Mouse (Mus musculus) intestine, postnatal 0 days (tissue): Measurements from ENCODE around the gene AL607142.1. TPM values are rescaled to one million over a fixed set of nuclear protein-coding genes. Genes with fewer than 3 reads are reported as not detected.

Experiments used
- ATAC-seq: fragments of 200-750 bp; cut with Nextera tagmentation; 2 replicates; pipeline ENCODE4 v1.8.0; 2017; ENCODE audit warnings: mild to moderate bottlenecking, moderate TSS enrichment, moderate library complexity
- H3K27ac ChIP-seq: fragments of 300-500 bp; sonication (generic); 2 replicates; pipeline ENCODE4 v1.5.1; 2014; ENCODE audit warnings: mild to moderate bottlenecking, low read depth, low read length, moderate library complexity
- H3K27me3 ChIP-seq: fragments of 300-500 bp; sonication (generic); replicated peaks from 2 replicates; pipeline ENCODE4 v1.6.1; 2014; ENCODE audit warnings: low read length, mixed read lengths; ENCODE audit not compliant: control insufficient read depth, insufficient read depth
- H3K36me3 ChIP-seq: fragments of 300-500 bp; sonication (generic); 2 replicates; pipeline ENCODE4 v1.6.1; 2014; ENCODE audit warnings: mild to moderate bottlenecking, moderate library complexity; ENCODE audit not compliant: control insufficient read depth, insufficient read depth
- H3K4me1 ChIP-seq: fragments of 300-500 bp; sonication (generic); replicated peaks from 2 replicates; pipeline ENCODE4 v1.6.1; 2014; ENCODE audit warnings: antibody characterized with exemption, low read length, mixed read lengths; ENCODE audit not compliant: control insufficient read depth, insufficient read depth
- H3K4me2 ChIP-seq: fragments of 300-500 bp; sonication (generic); replicated peaks from 2 replicates; pipeline ENCODE4 v1.6.1; 2014; ENCODE audit warnings: low read depth, mild to moderate bottlenecking, moderate library complexity
- H3K4me3 ChIP-seq: fragments of 300-500 bp; sonication (generic); 2 replicates; pipeline ENCODE4 v1.5.1; 2014; ENCODE audit warnings: low read depth, low read length
- H3K9ac ChIP-seq: fragments of 300-500 bp; sonication (generic); 2 replicates; pipeline ENCODE4 v1.6.1; 2014; ENCODE audit warnings: mild to moderate bottlenecking, low read depth, low read length
- H3K9me3 ChIP-seq: fragments of 300-500 bp; sonication (generic); 2 replicates; pipeline ENCODE4 v1.6.1; 2016; ENCODE audit warnings: mixed run types; ENCODE audit not compliant: control insufficient read depth
- CTCF ChIP-seq: sonication (generic); IDR thresholded peaks from 2 replicates; pipeline ENCODE4 v1.5.1; 2016; ENCODE audit warnings: low read depth, mild to moderate bottlenecking, control low read depth, antibody characterized with exemption, moderate library complexity
- WGBS: fragments of 180-500 bp; shearing (Covaris S2); extraction: QIAGEN DNeasy Blood & Tissue Kit; methylation state at CpG from one replicate; pipeline ENCODE4 v1.1.7; 2014; 5-methylcytosine and 5-hydroxymethylcytosine counted together
- polyA plus RNA-seq: library from polyadenylated mRNA; unstranded; fragments of >200 nt; fragmentation: Nextera tagmentation; extraction: Ambion mirVana; gene quantifications from 2 replicates; pipeline ENCODE4 v1.2.1, GENCODE M21; 2015

The AL607142.1 gene
- polyA plus RNA-seq, 1 experiment from 2014 or later, result not detected

- H3K9ac ChIP-seq, result no peak overlapping the region
- 83% methylated on average over 11 of the region's 11 CpGs for WGBS
These were observed 11.5 kb upstream of the AL607142.1 start for GRCm38 (mm10) chr4:120053026-120054005.

GRCm38 (mm10) chr4:120054145-120054544 lies 10.7 kb upstream of the AL607142.1 start:
- 61% methylated on average over 9 of the region's 9 CpGs for WGBS
- Histone ChIP-seq H3K9ac (no peak overlapping the region), H3K27me3 (no peaks in the 10 kb centered on the region)

More at GRCm38 (mm10) chr4:120053026-120054005, 11.5 kb upstream of the AL607142.1 start:
- H3K27me3 ChIP-seq, result no peaks in the 10 kb centered on the region
- H3K4me3 ChIP-seq, result no peak overlapping the region
- H3K27ac ChIP-seq, result no peak overlapping the region
- H3K9me3 ChIP-seq, result no peaks in the 10 kb centered on the region
- ATAC-seq, result no peak
- H3K4me2 ChIP-seq, result no peak overlapping the region
- TF ChIP-seq CTCF, result no peak
- no peaks in the 10 kb centered on the region for H3K4me1 ChIP-seq
- no peaks in the 10 kb centered on the region for H3K36me3 ChIP-seq

GRCm38 (mm10) chr4:120056451-120056850 lies 8.3 kb upstream of the AL607142.1 start:
- ATAC-seq, result no peak
- TF ChIP-seq CTCF, result no peak
- WGBS, result 91% methylated on average over 9 of the region's 9 CpGs

More at GRCm38 (mm10) chr4:120054145-120054544, 10.7 kb upstream of the AL607142.1 start:
- Histone ChIP-seq H3K4me2 (no peak overlapping the region), H3K4me3 (no peak overlapping the region), H3K36me3 (no peaks in the 10 kb centered on the region), H3K4me1 (no peaks in the 10 kb centered on the region), H3K9me3 (no peaks in the 10 kb centered on the region), H3K27ac (no peak overlapping the region)
- no peak for ATAC-seq
- no peak for TF ChIP-seq CTCF

GRCm38 (mm10) chr4:120057529-120057928 lies 7.3 kb upstream of the AL607142.1 start:
- H3K9ac ChIP-seq, result no peak overlapping the region
- TF ChIP-seq CTCF, result 0 out of 2 replicates have a peak, but pooled peaks have one; percentile 15
- ATAC-seq, result no peak
- no peak overlapping the region for H3K4me3 ChIP-seq
- H3K36me3 ChIP-seq, result no peaks in the 10 kb centered on the region
- H3K9me3 ChIP-seq, result no peaks in the 10 kb centered on the region
- 75% methylated on average over 8 of the region's 8 CpGs for WGBS
- H3K27me3 ChIP-seq, result no peaks in the 10 kb centered on the region
- no peaks in the 10 kb centered on the region for H3K4me1 ChIP-seq
- no peak overlapping the region for H3K27ac ChIP-seq
- no peak overlapping the region for H3K4me2 ChIP-seq

More at GRCm38 (mm10) chr4:120056451-120056850, 8.3 kb upstream of the AL607142.1 start:
- H3K27ac ChIP-seq, result no peak overlapping the region
- H3K4me3 ChIP-seq, result no peak overlapping the region
- H3K27me3 ChIP-seq, result no peaks in the 10 kb centered on the region
- H3K9me3 ChIP-seq, result no peaks in the 10 kb centered on the region
- H3K9ac ChIP-seq, result no peak overlapping the region
- no peaks in the 10 kb centered on the region for H3K36me3 ChIP-seq
- no peaks in the 10 kb centered on the region for H3K4me1 ChIP-seq
- no peak overlapping the region for H3K4me2 ChIP-seq

- no peak overlapping the region for H3K4me3 ChIP-seq
- H3K9ac ChIP-seq, result no peak overlapping the region
- no peak for TF ChIP-seq CTCF
- ATAC-seq, result no peak
- no peaks in the 10 kb centered on the region for H3K36me3 ChIP-seq
- no peaks in the 10 kb centered on the region for H3K4me1 ChIP-seq
- no peaks in the 10 kb centered on the region for H3K27me3 ChIP-seq
- no peak overlapping the region for H3K27ac ChIP-seq
- H3K9me3 ChIP-seq, result no peaks in the 10 kb centered on the region
- 86% methylated on average over 3 of the region's 3 CpGs for WGBS
- no peak overlapping the region for H3K4me2 ChIP-seq
These were observed 6.6 kb upstream of the AL607142.1 start for GRCm38 (mm10) chr4:120058157-120058556.

- TF ChIP-seq CTCF, result no peak
- ATAC-seq, result no peak
- no peak overlapping the region for H3K4me2 ChIP-seq
- H3K9me3 ChIP-seq, result no peaks in the 10 kb centered on the region
- no peak overlapping the region for H3K9ac ChIP-seq
- no peak overlapping the region for H3K27ac ChIP-seq
- no peaks in the 10 kb centered on the region for H3K27me3 ChIP-seq
- H3K36me3 ChIP-seq, result no peaks in the 10 kb centered on the region
- H3K4me1 ChIP-seq, result no peaks in the 10 kb centered on the region
- H3K4me3 ChIP-seq, result no peak overlapping the region
- WGBS, result 66% methylated on average over 10 of the region's 10 CpGs
These were observed 6.0 kb upstream of the AL607142.1 start for GRCm38 (mm10) chr4:120058794-120059193.
